Mouse (Mus musculus): Measurements from ENCODE around the gene Gm9745.
"Not testable (repeated sequence)": the region's sequence is repeated elsewhere in the genome, so short reads cannot be mapped to it uniquely, and the experiment has no call there.

The Gm9745 gene

GRCm38 (mm10) chr13:8905986-8906385 is 42.0 kb downstream of the Gm9745 start:
- not testable (repeated sequence) for DNase-seq

All from kidney, adult 11 months (tissue).